Mouse (Mus musculus) CH12.LX (cell line): ENCODE results near the gene Fam133b. TPM values are rescaled to one million over a fixed set of nuclear protein-coding genes. Genes with fewer than 3 reads are reported as not detected.

Experiments used
- DNase-seq: peaks from one replicate; pipeline ENCODE4 v3.0.0-alpha.2; 2013; ENCODE audit errors: extremely low read depth
- H3K27ac ChIP-seq: 2 replicates; pipeline ENCODE4 v1.5.1; 2012; ENCODE audit warnings: low read depth, mild to moderate bottlenecking, control low read depth, moderate library complexity; ENCODE audit not compliant: insufficient read depth
- H3K27me3 ChIP-seq: replicated peaks from 2 replicates; pipeline ENCODE3; 2012; ENCODE audit warnings: inconsistent platforms
- H3K36me3 ChIP-seq, 2 experiments: replicated peaks in 1 of 2; 2 replicates each; pipeline versions ENCODE3 to v1.6.1; 2012; ENCODE audit warnings: inconsistent platforms in 1 of 2, low read length in 1 of 2, mild to moderate bottlenecking in 1 of 2, mixed read lengths in 1 of 2, moderate library complexity in 1 of 2; ENCODE audit not compliant: control insufficient read depth in 1 of 2, insufficient read depth in 1 of 2
- H3K4me1 ChIP-seq, 2 experiments: 2 replicates each; pipeline ENCODE4 v1.6.1; 2012; ENCODE audit warnings: inconsistent platforms in 1 of 2, moderate library complexity in 1 of 2; ENCODE audit not compliant: insufficient read depth in 2 of 2, control insufficient read depth in 1 of 2
- H3K4me2 ChIP-seq: 2 replicates; pipeline ENCODE4 v1.6.1; 2012; ENCODE audit warnings: low read depth, mild to moderate bottlenecking, control low read depth; ENCODE audit not compliant: poor library complexity, insufficient read depth, severe bottlenecking
- H3K4me3 ChIP-seq, 3 experiments: fragments of 150-350 bp in 1 of 3; sonication (generic) in 1 of 3; replicated peaks in 1 of 3; 2 replicates each; pipeline versions ENCODE3 to v1.5.1; 2011 to 2012; ENCODE audit warnings: low read depth in 2 of 3, low read length in 2 of 3, mild to moderate bottlenecking in 2 of 3, moderate library complexity in 2 of 3, control low read depth in 1 of 3, improper control_type of control experiment in 1 of 3, inconsistent platforms in 1 of 3, mixed read lengths in 1 of 3; ENCODE audit not compliant: poor library complexity in 1 of 3
- H3K79me2 ChIP-seq: replicated peaks from 2 replicates; pipeline ENCODE4 v1.6.1; 2012; ENCODE audit warnings: mild to moderate bottlenecking, moderate library complexity; ENCODE audit not compliant: control insufficient read depth, poor library complexity, insufficient read depth, severe bottlenecking; ENCODE audit errors: extremely low read depth
- H3K9ac ChIP-seq: 2 replicates; pipeline ENCODE4 v1.6.1; 2012; ENCODE audit warnings: low read depth, mild to moderate bottlenecking, control low read depth, moderate library complexity; ENCODE audit not compliant: insufficient read depth
- H3K9me3 ChIP-seq: replicated peaks from 2 replicates; pipeline ENCODE3; 2012; ENCODE audit warnings: low read length, inconsistent platforms, mixed read lengths
- BHLHE40 ChIP-seq: IDR thresholded peaks from 2 replicates; pipeline ENCODE4 v1.6.1; 2011; ENCODE audit warnings: mild to moderate bottlenecking, low read depth, low read length, improper control_type of control experiment
- CHD1 ChIP-seq: IDR thresholded peaks from 2 replicates; pipeline ENCODE4 v1.6.1; 2012; ENCODE audit warnings: low read depth, low read length, improper control_type of control experiment, inconsistent platforms
- CTCF ChIP-seq, 2 experiments: IDR thresholded peaks in 1 of 2; conservative IDR thresholded peaks in 1 of 2; 2 replicates each; pipeline ENCODE4 v1.5.1; 2011 to 2012; ENCODE audit warnings: low read depth in 2 of 2, low read length in 2 of 2, improper control_type of control experiment in 1 of 2, inconsistent platforms in 1 of 2, mild to moderate bottlenecking in 1 of 2, moderate library complexity in 1 of 2
- E2F4 ChIP-seq: IDR thresholded peaks from 2 replicates; pipeline ENCODE4 v1.6.1; 2011; ENCODE audit warnings: low read depth, low read length, improper control_type of control experiment; ENCODE audit not compliant: insufficient replicate concordance
- HCFC1 ChIP-seq: IDR thresholded peaks from 2 replicates; pipeline ENCODE4 v1.6.1; 2012; ENCODE audit warnings: low read depth, mild to moderate bottlenecking, inconsistent platforms, low read length, improper control_type of control experiment
- IRF4 ChIP-seq: IDR thresholded peaks from 2 replicates; pipeline ENCODE4 v1.6.1; 2014; ENCODE audit warnings: low read depth, mild to moderate bottlenecking, inconsistent platforms, low read length, improper control_type of control experiment
- KAT2A ChIP-seq: IDR thresholded peaks from 2 replicates; pipeline ENCODE4 v1.6.1; 2012; ENCODE audit warnings: low read length, improper control_type of control experiment, inconsistent platforms; ENCODE audit not compliant: insufficient replicate concordance
- MXI1 ChIP-seq: IDR thresholded peaks from 2 replicates; pipeline ENCODE4 v1.6.1; 2011; ENCODE audit warnings: mild to moderate bottlenecking, low read depth, low read length, improper control_type of control experiment
- NELFE ChIP-seq: IDR thresholded peaks from 2 replicates; pipeline ENCODE4 v1.6.1; 2011; ENCODE audit warnings: low read depth, low read length, improper control_type of control experiment
- PAX5 ChIP-seq: IDR thresholded peaks from 2 replicates; pipeline ENCODE4 v1.6.1; 2012; ENCODE audit warnings: low read length, inconsistent platforms, mixed read lengths
- RAD21 ChIP-seq: IDR thresholded peaks from 2 replicates; pipeline ENCODE4 v1.6.1; 2011; ENCODE audit warnings: low read depth, mild to moderate bottlenecking, low read length, improper control_type of control experiment, moderate library complexity
- SMC3 ChIP-seq: IDR thresholded peaks from 2 replicates; pipeline ENCODE4 v1.6.1; 2011; ENCODE audit warnings: low read depth, low read length, improper control_type of control experiment
- TCF12 ChIP-seq: IDR thresholded peaks from 2 replicates; pipeline ENCODE4 v1.6.1; 2014; ENCODE audit warnings: low read depth, mild to moderate bottlenecking, inconsistent platforms, low read length, improper control_type of control experiment
- UBTF ChIP-seq: IDR thresholded peaks from 2 replicates; pipeline ENCODE4 v1.6.1; 2012; ENCODE audit warnings: low read depth, mild to moderate bottlenecking, inconsistent platforms, low read length, improper control_type of control experiment, moderate library complexity
- USF2 ChIP-seq: conservative IDR thresholded peaks from 2 replicates; pipeline ENCODE4 v1.6.1; 2011; ENCODE audit warnings: low read depth, low read length, improper control_type of control experiment
- ZC3H11A ChIP-seq: IDR thresholded peaks from 2 replicates; pipeline ENCODE4 v1.6.1; 2012; ENCODE audit warnings: low read depth, mild to moderate bottlenecking, inconsistent platforms, low read length, improper control_type of control experiment
- ZMIZ1 ChIP-seq: IDR thresholded peaks from 2 replicates; pipeline ENCODE4 v1.6.1; 2012; ENCODE audit warnings: low read depth, mild to moderate bottlenecking, inconsistent platforms, low read length, improper control_type of control experiment
- ZNF384 ChIP-seq: IDR thresholded peaks from 2 replicates; pipeline ENCODE4 v1.6.1; 2012; ENCODE audit warnings: low read depth, low read length, improper control_type of control experiment, inconsistent platforms
- dilution Hi-C: fragments of 300-500 bp; cut with MboI; formaldehyde crosslinking; loops from 2 replicates; pipeline ENCODE4 v1.14.3; 2020; ENCODE audit warnings: low sequenced_read_pairs; ENCODE audit not compliant: extremely low pct_unique_long_range_greater_than_20kb, extremely low pct_ligation_motif_present
- in situ Hi-C: fragments of 300-500 bp; cut with MboI; formaldehyde crosslinking; loops from 3 replicates; pipeline ENCODE4 v1.14.3; 2019; ENCODE audit warnings: low sequenced_read_pairs, low pct_ligation_motif_present, low pct_unique_long_range_greater_than_20kb, mixed read lengths
- polyA plus RNA-seq: library from polyadenylated mRNA; unstranded; fragments of >175 nt; gene quantifications from 2 replicates; pipeline ENCODE4 v1.2.1, GENCODE M21; 2012; ENCODE audit warnings: low read depth; ENCODE audit not compliant: insufficient read length
- total RNA-seq, 2 experiments: library from RNA; depleted of rRNA; stranded (reverse); fragments of 300-350 nt in 1 of 2; fragments of >200 nt in 1 of 2; gene quantifications; 2 replicates each; pipeline ENCODE4 v1.2.3; 2012 to 2014

Gene Fam133b
- total and polyA plus RNA-seq, 3 experiments, result 23.2 to 66.1 (median 55.9) TPM

DNA sequence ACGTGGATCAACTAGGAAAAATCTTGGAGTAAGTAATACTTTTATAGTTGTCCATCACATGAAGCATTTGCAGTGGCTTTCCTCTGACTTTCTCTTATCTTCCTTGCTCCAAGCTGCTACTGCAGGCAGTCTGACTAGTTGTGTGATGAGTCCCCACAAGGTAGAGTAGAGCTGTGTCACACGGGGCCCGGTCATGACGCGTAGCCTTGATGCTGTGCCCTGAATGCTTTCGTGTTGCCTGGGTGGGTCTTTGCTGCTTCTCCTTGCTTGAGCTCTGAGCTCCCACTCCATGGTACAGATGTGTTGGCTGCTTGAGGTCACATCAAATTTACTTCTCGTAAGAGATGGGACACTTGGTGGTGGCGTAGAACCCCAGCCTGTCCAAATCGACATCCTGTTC is 28.2 kb upstream of the Fam133b start:
- H3K9ac ChIP-seq, result no peak overlapping the region
- H3K27ac ChIP-seq, result peak overlapping the region; percentile 41; the same call in 1 of the 2 replicates
- no peak overlapping the region for H3K4me2 ChIP-seq
- in situ Hi-C loops (no loop called here), dilution Hi-C loops (no loop called here)
- TF ChIP-seq CHD1 (no peak), HCFC1 (no peak), BHLHE40 (no peak), PAX5 (no peak), E2F4 (no peak), TCF12 (no peak), MXI1 (no peak), KAT2A (no peak), ZNF384 (no peak), RAD21 (no peak), NELFE (no peak), ZMIZ1 (no peak), UBTF (no peak), ZC3H11A (no peak)
- no peaks in the 10 kb centered on the region for H3K9me3 ChIP-seq
- H3K4me3 ChIP-seq, result no peak overlapping the region
- no peak for DNase-seq
- H3K79me2 ChIP-seq, result peaks cover 23% of the 10 kb centered on the region
- H3K27me3 ChIP-seq, result no peaks in the 10 kb centered on the region
- peaks cover 57 to 73% of the 10 kb centered on the region in 2 experiments for H3K36me3 ChIP-seq
- H3K4me1 ChIP-seq, result peaks cover 19 to 66% of the 10 kb centered on the region in 2 experiments

DNA sequence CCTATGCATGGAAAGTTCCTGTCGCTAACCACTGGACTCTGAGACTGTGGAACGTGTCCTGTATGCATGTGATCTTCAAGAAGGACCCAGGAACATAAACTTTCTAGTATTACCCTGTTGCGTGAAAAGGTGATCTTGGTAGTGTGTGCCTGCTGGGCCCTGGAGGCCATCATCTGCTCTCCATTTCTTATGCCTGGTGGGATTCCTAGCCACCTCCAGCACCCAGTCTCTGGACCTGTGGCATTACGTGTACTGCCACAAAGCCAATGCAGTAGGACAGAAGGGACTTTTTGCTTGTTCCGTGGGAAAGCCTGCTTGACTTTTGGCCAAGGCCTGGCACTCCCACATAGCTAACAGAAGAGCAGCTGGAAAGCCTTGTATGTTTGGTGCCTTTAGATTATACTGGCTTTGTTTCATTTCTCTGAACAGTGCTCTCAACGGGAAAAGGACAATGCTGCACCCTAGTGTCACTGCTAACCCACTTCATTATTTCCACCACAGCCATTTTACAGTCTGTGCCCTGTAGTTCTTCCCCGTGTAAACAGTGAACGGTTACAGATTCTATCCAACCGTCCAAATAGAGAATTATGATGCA is 27.1 kb upstream of the Fam133b start:
- peaks cover 66 to 82% of the 10 kb centered on the region in 2 experiments for H3K36me3 ChIP-seq
- H3K4me1 ChIP-seq, result peaks cover 12 to 55% of the 10 kb centered on the region in 2 experiments
- TF ChIP-seq IRF4 (peak; percentile 26; the same call in 1 of the 2 replicates), BHLHE40 (no peak), USF2 (no peak), NELFE (no peak), SMC3 (peak; percentile 83), RAD21 (peak; percentile 88), ZC3H11A (peak; percentile 73), CTCF (conservative IDR thresholded peaks at IDR 0.05 in 1 of 2, IDR thresholded peaks at IDR 0.05 in 1 of 2; ENCODE audit: low read depth in 2 of 2, low read length in 2 of 2) (peak; percentile 29 to 80; a peak in 3 of 4 replicates)
- H3K27ac ChIP-seq, result peak overlapping the region; percentile 40
- no peaks in the 10 kb centered on the region for H3K27me3 ChIP-seq
- no peak overlapping the region for H3K4me2 ChIP-seq
- no peak overlapping the region for H3K4me3 ChIP-seq
- no peak overlapping the region for H3K9ac ChIP-seq
- dilution Hi-C loops, result no loop called here
- DNase-seq, result no peak
- H3K9me3 ChIP-seq, result no peaks in the 10 kb centered on the region
- in situ Hi-C loops, result no loop called here
- peaks cover 14% of the 10 kb centered on the region for H3K79me2 ChIP-seq
